ENCODE assay signal across 9 mouse cellular contexts in the genomic region with DNA sequence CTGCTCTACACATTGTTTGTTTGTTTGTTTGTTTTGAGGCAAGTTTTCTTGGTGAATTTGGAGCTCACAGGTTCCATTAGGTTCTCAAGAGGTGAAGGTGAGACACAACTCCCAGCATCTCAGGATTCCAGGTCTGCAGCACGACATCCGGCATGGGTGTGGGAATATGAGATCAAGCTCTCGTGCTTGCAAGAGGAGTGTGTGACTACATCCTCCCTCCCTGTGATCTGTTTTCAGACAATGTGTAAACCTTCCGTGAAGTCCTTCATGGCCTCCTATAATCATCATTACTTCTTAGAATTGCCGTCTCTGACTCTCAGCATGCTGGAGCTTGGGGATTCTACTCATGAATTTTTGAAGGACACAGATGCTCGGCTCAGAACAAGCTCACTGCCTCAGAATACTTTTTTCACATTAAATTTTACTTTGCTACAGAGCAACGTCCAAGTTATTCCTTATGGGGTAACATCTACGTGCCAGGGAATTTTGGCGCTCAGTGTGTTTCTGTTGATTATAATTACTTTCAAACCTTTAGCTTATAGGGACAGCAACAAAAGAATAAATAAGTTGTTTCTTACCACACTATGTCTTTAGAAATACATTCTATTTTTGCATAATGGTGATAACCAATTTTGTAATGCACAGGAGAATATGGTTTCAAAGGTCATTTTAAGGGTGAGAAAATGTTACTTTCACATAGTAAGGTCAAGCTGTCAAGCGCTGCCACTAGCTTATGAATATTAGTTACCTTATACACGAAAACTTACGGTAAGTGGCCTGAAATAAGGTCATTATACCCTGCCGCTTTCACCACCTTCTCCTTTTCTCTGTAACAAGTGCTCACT.
A peak's percentile ranks its signal among the peaks of the same experiment; 100 is the strongest.
DNase-seq lines count a peak whose midpoint lies in the region; ATAC-seq and TF ChIP-seq lines count a peak whose summit lies in the region.
"Had no signal": no experiment of that assay in that cellular context is flagged by ENCODE, and none has a peak within 500 bp of the region (broad histone marks: within the 10 kb centered on the region; RNA-seq: fewer than 3 reads in every experiment).

No protein-coding gene starts in this region.

- no peaks in the 10 kb centered on the region for H3K27me3 ChIP-seq in kidney, adult 2 months (replicated peaks; ENCODE audit: control insufficient read depth, insufficient read depth, low read length)
- 0 out of 2 replicates have a peak, but pooled peaks cover 3% of the 10 kb centered on the region for H3K27me3 ChIP-seq in midbrain, embryonic 13.5 days

- no peak overlapping the region for H3K27ac ChIP-seq in kidney, adult 2 months (ENCODE audit: insufficient read depth, low read depth, low read length)
- H3K27ac ChIP-seq in midbrain, embryonic 13.5 days: no peak overlapping the region

- no peak for TF ChIP-seq POLR2A in kidney, adult 2 months (IDR thresholded peaks at IDR 0.05; ENCODE audit: low read depth, low read length)

- H3K4me3 ChIP-seq in kidney, adult 2 months (ENCODE audit: insufficient read depth, low read depth, low read length): no peak overlapping the region
- no peak overlapping the region for H3K4me3 ChIP-seq in midbrain, embryonic 13.5 days (replicated peaks)

- peak; percentile 62 for ATAC-seq in midbrain, embryonic 13.5 days

- H3K4me2 ChIP-seq in midbrain, embryonic 13.5 days (replicated peaks): 0 out of 2 replicates have a peak overlapping the region, but pooled peaks have one; percentile 2
- H3K4me2 ChIP-seq: liver, embryonic 11.5 days had no signal

- TF ChIP-seq CTCF in kidney, adult 2 months (conservative IDR thresholded peaks at IDR 0.05; ENCODE audit: insufficient read depth, insufficient read length, low read depth, low read length): no peak

- H3K36me3 ChIP-seq in kidney, adult 2 months (ENCODE audit: control insufficient read depth, insufficient read depth, low read length): no peaks in the 10 kb centered on the region
- H3K36me3 ChIP-seq in midbrain, embryonic 13.5 days: no peaks in the 10 kb centered on the region

- WGBS in kidney, adult 2 months: 53% methylated on average over 13 of the region's 13 CpGs
- WGBS in midbrain, embryonic 13.5 days: 27% methylated on average over 13 of the region's 13 CpGs

- H3K9me3 ChIP-seq in midbrain, embryonic 13.5 days: no peaks in the 10 kb centered on the region

- peak; percentile 37 for DNase-seq in kidney, adult 2 months
- DNase-seq in kidney, postnatal 14 days: no peak
- DNase-seq in brain, adult 2 months (ENCODE audit: low read depth, low spot score): peak; percentile 65
- peak; percentile 83 for DNase-seq in forelimb bud, embryonic 11.5 days (ENCODE audit: low read depth, low spot score)
- DNase-seq in cerebellum, adult 9-11 months: no peak
- no peak for DNase-seq in gastrocnemius, postnatal 10 days
- DNase-seq in kidney, adult 18-20 months: no peak

- no peak overlapping the region for H3K9ac ChIP-seq in midbrain, embryonic 13.5 days (replicated peaks)

- H3K4me1 ChIP-seq in kidney, adult 2 months (ENCODE audit: control insufficient read depth, insufficient read depth, low read length): no peaks in the 10 kb centered on the region
- H3K4me1 ChIP-seq in midbrain, embryonic 13.5 days (replicated peaks): peaks cover 14% of the 10 kb centered on the region

Comparison
In these comparisons a context has a peak if more than half of its experiments do, and no peak if none do; other contexts are left out.
1. DNase-seq: peak in kidney, adult 2 months (single experiment), brain, adult 2 months (single experiment) and forelimb bud, embryonic 11.5 days (single experiment); none in kidney, postnatal 14 days (single experiment), cerebellum, adult 9-11 months (single experiment), gastrocnemius, postnatal 10 days (single experiment) and kidney, adult 18-20 months (single experiment).